Mouse (Mus musculus) retina, embryonic 14.5 days (tissue): ENCODE measurements at regions not wholly inside any gene's neighbourhood (a gene's known extent, or its start where the extent isn't known, plus 50 kb on each side); places are given as distances from the start of the nearest gene placed in this dataset.
"Not testable (repeated sequence)": the region's sequence is repeated elsewhere in the genome, so short reads cannot be mapped to it uniquely, and the experiment has no call there.

Source experiments
- DNase-seq: peaks from one replicate; pipeline ENCODE4 v3.0.0-alpha.2; 2015; ENCODE audit warnings: low spot score

- no peak for DNase-seq
Measured at GRCm38 (mm10) chr7:69167456-69167855, 418.4 kb upstream of the Arrdc4 start.

- no peak for DNase-seq
Measured at GRCm38 (mm10) chr7:69161916-69162315, 412.9 kb upstream of the Arrdc4 start.

GRCm38 (mm10) chr7:69142351-69142750, 393.3 kb upstream of the Arrdc4 start:
- DNase-seq, result no peak

- no peak for DNase-seq
Measured at GRCm38 (mm10) chr7:69133441-69133840, 384.4 kb upstream of the Arrdc4 start.

- not testable (repeated sequence) for DNase-seq
Measured at GRCm38 (mm10) chr7:69101770-69102169, 352.7 kb upstream of the Arrdc4 start.

GRCm38 (mm10) chr7:69097587-69098095, 348.6 kb upstream of the Arrdc4 start:
- DNase-seq, result peak; percentile 5

- DNase-seq, result no peak
Measured at GRCm38 (mm10) chr7:69074780-69075179, 325.7 kb upstream of the Arrdc4 start.

- no peak for DNase-seq
Measured at GRCm38 (mm10) chr7:69062994-69063393, 314.0 kb upstream of the Arrdc4 start.

- DNase-seq, result no peak
Measured at GRCm38 (mm10) chr7:69062506-69062905, 313.5 kb upstream of the Arrdc4 start.

GRCm38 (mm10) chr7:69062094-69062493, 313.1 kb upstream of the Arrdc4 start:
- DNase-seq, result peak; percentile 18

GRCm38 (mm10) chr7:69061242-69061641, 312.2 kb upstream of the Arrdc4 start:
- DNase-seq, result no peak

- no peak for DNase-seq
Measured at GRCm38 (mm10) chr7:69016575-69016974, 267.5 kb upstream of the Arrdc4 start.

- no peak for DNase-seq
Measured at GRCm38 (mm10) chr7:69015047-69015446, 266.0 kb upstream of the Arrdc4 start.

GRCm38 (mm10) chr7:69007237-69007636, 258.2 kb upstream of the Arrdc4 start:
- no peak for DNase-seq

- DNase-seq, result no peak
Measured at GRCm38 (mm10) chr7:68988061-68988460, 239.0 kb upstream of the Arrdc4 start.

GRCm38 (mm10) chr7:68983937-68984336, 234.9 kb upstream of the Arrdc4 start:
- no peak for DNase-seq

- no peak for DNase-seq
Measured at GRCm38 (mm10) chr7:68982914-68983502, 234.0 kb upstream of the Arrdc4 start.

GRCm38 (mm10) chr7:68978576-68978975, 229.5 kb upstream of the Arrdc4 start:
- peak; percentile 8 for DNase-seq

GRCm38 (mm10) chr7:68976813-68977752, 228.0 kb upstream of the Arrdc4 start:
- peak; percentile 83 for DNase-seq

- peak; percentile 3 for DNase-seq
Measured at GRCm38 (mm10) chr7:68975956-68976355, 226.9 kb upstream of the Arrdc4 start.

- DNase-seq, result no peak
Measured at GRCm38 (mm10) chr7:68975580-68975894, 226.5 kb upstream of the Arrdc4 start.

GRCm38 (mm10) chr7:68974761-68975579, 225.9 kb upstream of the Arrdc4 start:
- no peak for DNase-seq
